Mouse (Mus musculus): ENCODE data around the gene Cap1. TPM values are rescaled to one million over a fixed set of nuclear protein-coding genes. Genes with fewer than 3 reads are reported as not detected.

Cap1 gene
- polyA plus RNA-seq, 1 experiment from 2014 or later: 80.6 TPM

DNA sequence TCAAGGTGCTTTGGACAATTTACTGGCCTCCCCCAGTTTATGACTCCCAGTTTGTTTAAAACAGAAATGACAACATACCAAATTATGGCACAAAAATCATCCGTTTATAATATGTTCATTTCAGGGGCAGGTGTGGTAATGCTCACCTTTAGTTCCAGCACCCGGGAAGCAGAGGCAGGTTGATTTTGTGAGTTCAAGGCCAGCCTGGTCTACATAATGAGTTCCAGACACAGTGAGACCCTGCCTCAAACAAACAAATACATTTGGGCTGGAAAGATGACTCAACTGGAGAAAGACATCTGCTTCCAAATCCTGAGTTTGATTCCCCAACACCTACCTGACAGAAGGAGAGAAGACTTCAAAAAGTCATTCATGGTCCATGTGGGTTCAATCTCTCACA, 1.5 kb upstream of the Cap1 start:
- TF ChIP-seq CTCF (IDR thresholded peaks at IDR 0.05; ENCODE audit: low read depth): no peak
- H3K9me3 ChIP-seq (ENCODE audit: low read depth, low read length): no peaks in the 10 kb centered on the region
- DNase-seq (no peak), ATAC-seq (ENCODE audit: insufficient read depth) (no peak)
- H3K27ac ChIP-seq (ENCODE audit: low read depth): peak overlapping the region; percentile 100
- no peak overlapping the region; the same call in 1 of the 2 replicates for H3K9ac ChIP-seq
- H3K36me3 ChIP-seq (ENCODE audit: insufficient read depth): 0 out of 2 replicates have a peak, but pooled peaks cover 3% of the 10 kb centered on the region
- peak overlapping the region; percentile 87; the same call in 1 of the 2 replicates for H3K4me3 ChIP-seq (ENCODE audit: low read depth, low read length)
- no peaks in the 10 kb centered on the region for H3K27me3 ChIP-seq (ENCODE audit: insufficient read depth, low read length)
- WGBS: 64% methylated on average over 2 of the region's 2 CpGs
- H3K4me1 ChIP-seq (ENCODE audit: insufficient read depth): peaks cover 13% of the 10 kb centered on the region
- peak overlapping the region; percentile 74 for H3K4me2 ChIP-seq

GRCm38 (mm10) chr4:122886579-122887254, 861 bp upstream of the Cap1 start:
- Histone ChIP-seq H3K27ac (ENCODE audit: low read depth) (peak overlapping the region; percentile 100), H3K36me3 (ENCODE audit: insufficient read depth) (0 out of 2 replicates have a peak, but pooled peaks cover 3% of the 10 kb centered on the region), H3K4me1 (ENCODE audit: insufficient read depth) (peaks cover 13% of the 10 kb centered on the region), H3K4me2 (peak overlapping the region; percentile 74), H3K9ac (peak overlapping the region; percentile 82), H3K4me3 (ENCODE audit: low read depth, low read length) (peak overlapping the region; percentile 87), H3K27me3 (ENCODE audit: insufficient read depth, low read length) (no peaks in the 10 kb centered on the region), H3K9me3 (ENCODE audit: low read depth, low read length) (no peaks in the 10 kb centered on the region)
- no peak for TF ChIP-seq CTCF (IDR thresholded peaks at IDR 0.05; ENCODE audit: low read depth)
- DNase-seq (no peak), ATAC-seq (ENCODE audit: insufficient read depth) (no peak)
- WGBS: 4% methylated on average over 19 of the region's 19 CpGs

- no peaks in the 10 kb centered on the region for H3K27me3 ChIP-seq (ENCODE audit: insufficient read depth, low read length)
- WGBS: 26% methylated on average over 12 of the region's 12 CpGs
- H3K9ac ChIP-seq: peak overlapping the region; percentile 82
- H3K4me2 ChIP-seq: peak overlapping the region; percentile 74
- H3K27ac ChIP-seq (ENCODE audit: low read depth): peak overlapping the region; percentile 100; the same call in 1 of the 2 replicates
- peaks cover 13% of the 10 kb centered on the region for H3K4me1 ChIP-seq (ENCODE audit: insufficient read depth)
- peak overlapping the region; percentile 87 for H3K4me3 ChIP-seq (ENCODE audit: low read depth, low read length)
- no peaks in the 10 kb centered on the region for H3K9me3 ChIP-seq (ENCODE audit: low read depth, low read length)
- ATAC-seq (ENCODE audit: insufficient read depth): no peak
- H3K36me3 ChIP-seq (ENCODE audit: insufficient read depth): 0 out of 2 replicates have a peak, but pooled peaks cover 3% of the 10 kb centered on the region
- TF ChIP-seq CTCF (IDR thresholded peaks at IDR 0.05; ENCODE audit: low read depth): no peak
- peak; percentile 34 for DNase-seq
Observed at GRCm38 (mm10) chr4:122884481-122885340, 1.1 kb downstream of the Cap1 start.

DNA sequence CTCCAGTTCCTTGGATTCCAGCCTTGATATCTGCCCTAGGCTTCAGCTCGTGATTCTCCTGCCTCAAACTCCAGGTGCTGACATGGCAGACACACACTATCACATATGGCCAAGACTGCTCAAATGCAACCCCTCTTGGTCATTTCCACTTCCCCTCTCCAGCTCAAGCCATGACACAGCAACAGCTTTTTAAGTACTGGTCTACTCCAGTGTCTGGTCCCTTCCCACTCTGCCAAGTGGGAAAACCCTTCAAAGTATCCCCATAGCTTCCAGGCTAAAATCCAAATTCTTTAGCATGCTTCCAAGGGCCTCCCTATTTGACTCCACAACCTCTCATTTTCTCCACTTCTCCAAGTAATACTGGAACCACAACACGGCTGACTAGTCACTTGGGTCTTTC, 1.8 kb downstream of the Cap1 start:
- Histone ChIP-seq H3K27me3 (ENCODE audit: insufficient read depth, low read length) (no peaks in the 10 kb centered on the region), H3K9me3 (ENCODE audit: low read depth, low read length) (no peaks in the 10 kb centered on the region), H3K4me1 (ENCODE audit: insufficient read depth) (peaks cover 13% of the 10 kb centered on the region), H3K27ac (ENCODE audit: low read depth) (peak overlapping the region; percentile 15; the same call in 1 of the 2 replicates), H3K4me3 (ENCODE audit: low read depth, low read length) (peak overlapping the region; percentile 87; the same call in 1 of the 2 replicates), H3K4me2 (peak overlapping the region; percentile 74), H3K9ac (peak overlapping the region; percentile 8), H3K36me3 (ENCODE audit: insufficient read depth) (0 out of 2 replicates have a peak, but pooled peaks cover 4% of the 10 kb centered on the region)
- no peak for DNase-seq
- WGBS: 54% methylated on average over 2 of the region's 2 CpGs
- no peak for TF ChIP-seq CTCF (IDR thresholded peaks at IDR 0.05; ENCODE audit: low read depth)
- no peak for ATAC-seq (ENCODE audit: insufficient read depth)

GRCm38 (mm10) chr4:122883294-122883693, 2.6 kb downstream of the Cap1 start:
- Histone ChIP-seq H3K9ac (no peak overlapping the region), H3K4me1 (ENCODE audit: insufficient read depth) (peaks cover 13% of the 10 kb centered on the region), H3K27ac (ENCODE audit: low read depth) (no peak overlapping the region), H3K4me3 (ENCODE audit: low read depth, low read length) (no peak overlapping the region), H3K27me3 (ENCODE audit: insufficient read depth, low read length) (no peaks in the 10 kb centered on the region), H3K4me2 (peak overlapping the region; percentile 74), H3K9me3 (ENCODE audit: low read depth, low read length) (no peaks in the 10 kb centered on the region), H3K36me3 (ENCODE audit: insufficient read depth) (0 out of 2 replicates have a peak, but pooled peaks cover 7% of the 10 kb centered on the region)
- 86% methylated on average over 3 of the region's 3 CpGs for WGBS
- DNase-seq (no peak), ATAC-seq (ENCODE audit: insufficient read depth) (no peak)
- no peak for TF ChIP-seq CTCF (IDR thresholded peaks at IDR 0.05; ENCODE audit: low read depth)

DNA sequence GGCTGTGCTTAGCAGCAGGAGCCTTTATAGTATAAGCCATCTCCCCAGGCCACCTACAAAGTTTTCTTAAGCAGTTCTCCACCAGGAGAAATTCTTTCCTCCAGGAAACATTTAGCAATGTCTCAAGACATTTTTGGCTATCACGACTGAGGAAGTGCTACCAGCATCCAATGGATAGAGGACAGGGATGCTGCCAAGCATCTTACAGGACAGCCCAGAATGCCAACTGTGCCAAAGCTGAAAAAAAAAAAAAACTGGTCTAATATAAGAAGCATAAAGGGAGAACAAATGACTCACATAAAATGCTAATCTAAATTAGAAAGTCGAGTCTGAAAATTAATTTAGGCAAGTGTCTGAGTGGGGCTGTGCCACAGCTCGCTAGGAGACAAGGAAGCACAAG, 3.3 kb downstream of the Cap1 start:
- H3K27me3 ChIP-seq (ENCODE audit: insufficient read depth, low read length): no peaks in the 10 kb centered on the region
- ATAC-seq (ENCODE audit: insufficient read depth) (no peak), DNase-seq (no peak)
- no peak for TF ChIP-seq CTCF (IDR thresholded peaks at IDR 0.05; ENCODE audit: low read depth)
- no peak overlapping the region for H3K9ac ChIP-seq
- no peak overlapping the region for H3K4me2 ChIP-seq
- peaks cover 13% of the 10 kb centered on the region for H3K4me1 ChIP-seq (ENCODE audit: insufficient read depth)
- H3K36me3 ChIP-seq (ENCODE audit: insufficient read depth): 0 out of 2 replicates have a peak, but pooled peaks cover 7% of the 10 kb centered on the region
- H3K27ac ChIP-seq (ENCODE audit: low read depth): no peak overlapping the region
- H3K9me3 ChIP-seq (ENCODE audit: low read depth, low read length): no peaks in the 10 kb centered on the region
- H3K4me3 ChIP-seq (ENCODE audit: low read depth, low read length): no peak overlapping the region
- 71% methylated on average over 3 of the region's 3 CpGs for WGBS

Data from lung, embryonic 14.5 days (tissue).